Mouse (Mus musculus) frontal cortex, postnatal 14 days (tissue): ENCODE measurements around the gene Kmt5c.

Experiments used
- DNase-seq, 2 experiments: peaks; one replicate each; pipeline ENCODE4 v3.0.0; 2022; ENCODE audit warnings: low spot score in 2 of 2

Kmt5c gene

DNA sequence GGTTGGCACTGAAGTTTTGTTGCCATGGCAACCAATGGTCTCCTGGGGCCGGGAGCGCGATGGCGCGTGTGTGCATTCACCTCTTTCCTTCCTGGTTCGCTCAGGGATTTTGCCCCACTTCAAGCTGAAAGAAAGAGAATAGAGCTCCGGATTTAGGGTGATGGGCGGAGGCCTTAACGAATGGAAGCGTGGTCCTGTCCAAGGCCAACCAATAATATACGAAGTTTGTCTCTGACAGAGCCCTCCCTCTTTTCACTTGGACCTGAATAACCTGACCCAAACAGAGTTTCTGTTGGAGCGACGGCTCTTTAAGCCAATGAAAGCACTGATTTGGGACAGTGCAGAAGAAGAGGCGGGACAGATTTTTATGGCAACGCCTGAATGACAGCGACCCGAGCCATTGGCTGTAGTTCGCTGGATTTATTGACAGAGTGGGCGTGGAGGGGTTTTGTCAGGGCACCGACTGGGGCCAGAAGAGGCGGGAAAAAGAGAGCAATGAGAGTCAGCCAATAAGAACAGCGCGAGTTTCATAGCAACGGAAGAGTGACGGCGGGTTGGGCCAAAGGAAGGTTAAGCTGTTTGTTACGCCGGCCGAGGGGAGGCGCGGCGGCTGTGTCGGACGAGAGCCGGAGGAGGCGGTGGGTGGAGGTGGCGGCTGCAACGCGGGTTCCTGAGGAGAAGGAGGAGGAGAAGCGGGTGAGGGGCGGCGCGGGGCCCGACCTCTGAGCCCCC, at the start of gene Kmt5c:
Kmt5c (plus strand) TSS at position 572 of the 732 bp plus-strand sequence.
- peak; percentile 97 to 99 for DNase-seq

DNA sequence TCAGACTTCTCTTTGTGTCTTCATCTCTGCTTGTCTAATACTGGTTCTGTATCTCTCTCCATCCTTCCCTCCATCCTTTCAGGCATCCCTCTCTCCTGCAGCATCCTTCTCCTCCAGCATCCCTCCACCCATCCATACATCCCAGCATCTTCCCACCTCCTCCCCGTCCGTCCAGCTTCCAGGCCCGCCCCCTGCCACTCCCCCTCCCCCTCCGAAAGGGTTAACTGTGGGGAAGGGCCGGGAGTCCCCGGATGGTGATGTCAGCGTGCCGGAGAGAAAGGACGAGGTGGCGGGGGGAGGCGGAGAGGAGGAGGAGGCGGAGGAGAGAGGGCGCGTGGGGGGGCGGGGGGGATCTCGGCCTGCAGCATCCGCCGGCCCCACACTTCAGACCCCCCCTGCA, 49.5 kb upstream of the Kmt5c start, which contains the start of gene Brsk1:
Brsk1 (plus strand) TSS at position 218 of the 400 bp plus-strand sequence.
- peak; percentile 71 to 76 for DNase-seq

DNA sequence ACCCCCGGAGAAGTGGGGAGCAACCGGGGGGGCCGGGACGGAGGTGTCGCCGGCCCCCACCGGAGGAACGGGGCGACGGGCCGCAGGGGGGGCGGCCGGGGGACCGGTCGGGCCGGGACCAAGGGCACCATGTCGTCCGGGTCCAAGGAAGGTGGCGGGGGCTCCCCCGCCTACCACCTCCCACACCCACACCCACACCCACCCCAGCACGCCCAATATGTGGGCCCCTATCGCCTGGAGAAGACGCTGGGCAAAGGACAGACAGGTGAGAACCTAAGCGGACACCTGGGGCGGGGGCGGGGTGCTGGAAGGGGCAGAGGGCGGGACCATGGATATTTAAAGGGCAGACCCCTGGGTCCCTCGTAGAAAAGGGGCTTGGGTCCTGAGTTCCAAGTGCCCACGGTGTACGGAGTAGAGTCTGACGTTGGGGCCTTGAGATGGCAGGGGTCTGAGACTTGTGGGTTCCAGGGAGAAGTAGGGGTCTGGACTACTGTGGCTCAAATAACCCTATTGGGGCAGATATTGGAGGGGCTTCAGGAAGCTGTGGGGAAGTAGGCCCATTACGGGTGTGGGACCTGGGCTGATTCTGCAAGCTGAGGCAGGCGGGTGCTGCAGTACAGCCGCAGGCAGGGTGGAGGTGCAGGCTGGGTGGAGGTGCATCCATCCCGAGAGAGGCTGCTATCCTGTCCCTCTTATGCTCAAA, 48.8 kb upstream of the Kmt5c start:
- peak in 1 of 2 experiments; percentile 27 for DNase-seq

- DNase-seq: no peak
Observed at GRCm38 (mm10) chr7:4693004-4693403, 46.9 kb upstream of the Kmt5c start.

GRCm38 (mm10) chr7:4702334-4702733, 37.6 kb upstream of the Kmt5c start:
- no peak for DNase-seq

DNA sequence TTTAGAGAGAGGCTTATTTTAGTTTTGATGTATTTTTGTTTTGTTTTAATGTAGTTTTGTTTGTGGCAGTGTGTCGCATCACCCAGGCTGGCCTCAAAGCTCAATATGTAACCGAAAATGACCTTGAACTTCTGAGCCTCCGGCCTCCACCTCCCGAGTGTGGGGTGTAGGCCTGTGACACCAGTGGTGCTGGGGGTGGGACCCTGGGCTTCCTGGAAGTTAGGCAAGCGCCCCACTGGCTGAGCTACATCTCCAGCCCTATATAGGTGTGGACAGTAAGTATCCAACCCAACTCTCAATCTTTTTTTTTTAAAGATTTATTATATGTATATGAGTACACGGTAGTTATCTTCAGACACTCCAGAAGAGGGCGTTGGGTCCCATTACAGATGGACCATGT, 36.7 kb upstream of the Kmt5c start:
- no peak for DNase-seq

DNA sequence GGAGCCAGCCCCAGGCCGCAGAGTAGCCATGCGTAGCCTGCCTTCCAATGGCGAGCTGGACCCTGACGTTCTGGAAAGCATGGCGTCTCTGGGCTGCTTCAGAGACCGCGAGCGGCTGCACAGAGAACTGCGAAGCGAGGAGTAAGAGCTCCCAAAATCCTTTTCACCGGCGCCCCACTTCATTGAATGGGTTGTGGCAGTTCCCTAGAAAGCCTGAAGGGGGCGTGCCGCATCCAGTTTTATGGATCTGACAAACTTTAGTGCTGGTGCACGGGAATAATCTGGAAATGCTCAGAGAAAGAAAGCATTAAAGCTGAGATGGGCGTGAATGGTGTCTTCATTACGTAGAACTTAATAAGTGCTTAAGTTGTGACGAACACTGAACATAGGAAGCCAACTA, 34.8 kb upstream of the Kmt5c start:
- DNase-seq: peak in 1 of 2 experiments; percentile 33

GRCm38 (mm10) chr7:4712594-4712993, 27.3 kb upstream of the Kmt5c start:
- no peak for DNase-seq

GRCm38 (mm10) chr7:4716955-4717354, 23.0 kb upstream of the Kmt5c start:
- DNase-seq: no peak

DNA sequence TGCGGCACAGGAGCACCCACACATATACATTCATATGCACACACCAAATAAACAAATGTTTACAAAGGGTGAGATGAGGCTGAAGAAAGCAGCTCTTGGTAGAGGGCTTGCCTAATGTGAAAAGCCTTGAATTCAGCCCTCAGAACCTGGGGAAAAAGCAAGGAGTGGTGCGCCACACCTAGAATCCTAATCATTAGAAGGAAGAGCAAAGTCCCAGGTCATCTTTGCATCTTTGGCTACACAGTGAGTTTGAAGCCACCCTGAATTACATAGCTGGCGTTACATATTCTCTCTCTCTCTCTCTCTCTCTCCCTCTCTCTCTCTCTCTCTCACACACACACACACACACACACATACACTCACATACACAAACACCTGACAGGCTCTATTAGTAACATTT, 20.6 kb upstream of the Kmt5c start:
- no peak for DNase-seq

DNA sequence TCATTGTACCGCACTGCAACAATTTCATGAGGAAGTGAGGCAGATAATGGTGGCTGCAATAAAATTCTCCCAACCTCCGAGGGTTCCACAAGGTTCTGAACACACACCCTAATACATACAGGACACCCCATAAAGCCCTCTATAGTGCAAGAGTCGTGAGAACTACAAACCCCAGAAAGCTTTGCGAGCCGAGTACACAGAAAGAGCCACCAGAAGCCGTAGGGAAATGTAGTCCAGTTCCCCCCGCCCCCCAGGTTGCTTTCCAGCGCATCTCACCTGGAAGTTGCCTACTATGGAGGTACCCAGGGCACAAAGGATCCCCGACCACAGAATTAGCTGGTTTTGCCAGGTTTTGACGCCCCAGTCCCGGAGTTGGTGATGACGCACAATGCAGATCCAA, 16.4 kb upstream of the Kmt5c start:
- DNase-seq: no peak

DNA sequence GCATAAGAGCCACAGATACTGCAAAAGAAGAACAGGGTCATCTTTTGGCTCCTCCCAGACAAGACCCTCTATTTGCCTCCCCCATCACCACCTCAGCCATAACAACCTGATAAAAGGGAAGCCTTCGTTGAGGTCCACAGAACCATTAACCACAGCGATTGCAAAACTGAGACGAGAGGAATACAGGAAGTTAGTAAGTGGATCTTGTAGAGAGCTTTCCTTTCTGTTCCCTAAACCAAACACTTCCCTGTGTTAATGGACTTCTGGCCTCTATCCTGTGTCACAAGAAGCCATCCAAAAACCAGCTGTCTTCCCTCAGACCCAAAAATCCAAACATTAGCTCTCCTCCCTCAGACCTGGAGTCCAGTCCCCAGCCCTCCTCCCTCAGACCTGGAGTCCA, 15.6 kb upstream of the Kmt5c start:
- DNase-seq: no peak

DNA sequence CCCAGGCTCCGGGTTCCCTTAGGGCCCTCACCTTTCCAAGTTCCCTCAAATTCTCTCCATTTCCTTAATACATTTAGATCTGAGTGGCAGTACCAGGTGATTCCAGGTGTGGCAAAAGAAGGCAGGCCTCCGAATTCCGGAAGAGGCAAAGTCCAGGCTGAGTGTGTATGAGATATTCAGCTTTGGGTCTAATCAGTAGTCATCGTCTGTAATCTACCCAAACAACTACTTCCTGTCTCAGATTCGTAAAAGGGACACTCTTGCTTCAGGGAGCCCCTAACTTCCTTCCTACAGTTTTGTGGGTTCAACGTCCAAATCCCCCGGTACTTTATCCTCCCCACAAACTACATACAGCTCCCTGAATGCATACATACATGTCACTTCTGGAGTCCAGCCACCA, 14.7 kb upstream of the Kmt5c start, which contains the start of gene Tmem150b:
Tmem150b (minus strand) TSS at position 81 of the 400 bp plus-strand sequence.
- no peak for DNase-seq

DNA sequence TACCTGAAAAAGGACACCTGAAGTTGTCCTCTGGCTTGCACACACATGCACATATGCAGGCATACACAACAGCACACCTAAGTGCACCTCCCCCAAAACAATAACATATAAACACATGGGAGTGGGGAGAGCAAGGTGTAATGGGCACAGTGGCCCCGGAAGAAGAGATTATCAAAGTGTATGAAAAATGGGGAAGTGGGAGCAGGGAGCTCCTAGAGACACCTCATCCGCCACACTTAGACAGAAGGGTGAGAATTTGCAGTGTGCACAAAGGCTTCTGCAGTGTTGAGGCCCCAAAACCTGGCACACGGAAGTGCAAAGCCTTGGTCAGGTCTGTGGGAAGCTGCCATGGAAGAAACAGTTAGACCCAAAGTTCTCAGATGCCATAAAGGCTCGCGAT, 8.8 kb upstream of the Kmt5c start:
- DNase-seq: no peak

DNA sequence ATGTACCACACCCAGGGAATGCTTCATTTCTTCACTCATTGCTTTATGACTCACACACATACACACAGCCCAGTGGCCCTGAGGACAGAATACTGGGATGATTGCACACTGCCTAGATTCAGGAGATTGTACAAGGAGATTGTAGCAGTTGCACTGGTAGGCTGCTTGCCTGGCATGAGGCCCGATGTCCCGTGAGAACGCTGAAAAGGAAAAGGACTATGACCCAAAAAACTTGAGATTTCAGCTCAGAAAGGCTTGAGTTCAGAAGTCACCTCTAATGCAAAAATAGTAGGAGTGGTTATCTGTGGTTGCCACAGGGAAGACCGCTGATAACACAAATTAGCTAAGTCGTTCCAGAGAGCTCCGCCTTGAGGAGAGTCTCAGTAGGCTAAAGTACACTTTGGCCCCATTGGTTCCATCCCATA, 6.9 kb upstream of the Kmt5c start:
- no peak for DNase-seq

DNA sequence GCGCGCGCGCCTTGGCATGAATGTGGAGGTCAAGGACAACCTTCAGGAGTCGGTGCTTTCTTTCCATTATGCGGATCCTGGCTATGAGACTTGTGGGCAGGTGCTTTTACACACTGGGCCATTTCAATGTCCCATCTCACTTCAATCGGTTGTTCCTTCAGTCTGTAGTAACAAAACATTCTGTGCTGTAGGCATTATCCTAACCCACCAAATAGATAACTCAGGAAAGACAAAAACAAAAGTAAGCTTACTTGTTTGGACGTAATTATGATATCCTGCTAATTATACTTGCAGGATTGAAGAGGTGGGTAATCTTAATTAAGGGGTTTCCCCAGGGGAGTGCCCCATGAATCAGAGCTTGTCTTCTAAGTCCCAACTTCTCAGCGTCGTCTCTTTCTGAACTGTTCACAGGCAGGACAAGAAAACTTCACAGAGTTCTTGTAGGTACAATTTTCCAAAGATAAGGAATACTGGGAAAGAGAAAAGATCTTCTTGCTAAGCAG, 823 bp upstream of the Kmt5c start:
- DNase-seq: no peak

- no peak for DNase-seq
Observed at GRCm38 (mm10) chr7:4740309-4740727, 403 bp downstream of the Kmt5c start.

DNA sequence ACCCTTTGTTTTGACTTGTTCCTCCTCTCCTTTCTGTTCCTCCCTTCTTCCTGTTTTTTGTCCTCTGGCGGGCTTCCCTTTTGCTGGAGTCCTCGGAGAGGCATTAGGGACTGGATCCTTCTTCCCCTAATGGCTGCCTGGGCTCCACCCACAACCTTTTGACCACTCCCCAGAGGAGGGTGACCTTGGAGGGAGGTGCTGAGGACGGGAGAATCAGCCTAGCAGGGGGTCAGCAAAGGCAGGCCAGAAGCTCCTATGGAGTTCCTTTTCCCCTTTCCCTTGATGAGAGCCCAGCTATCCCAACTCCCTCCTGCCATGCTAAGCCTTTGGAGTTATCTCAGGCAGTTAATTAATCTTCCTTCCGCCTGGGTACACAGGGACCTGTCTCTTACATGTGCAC, 1.2 kb downstream of the Kmt5c start:
- peak in 1 of 2 experiments; percentile 23 for DNase-seq

DNA sequence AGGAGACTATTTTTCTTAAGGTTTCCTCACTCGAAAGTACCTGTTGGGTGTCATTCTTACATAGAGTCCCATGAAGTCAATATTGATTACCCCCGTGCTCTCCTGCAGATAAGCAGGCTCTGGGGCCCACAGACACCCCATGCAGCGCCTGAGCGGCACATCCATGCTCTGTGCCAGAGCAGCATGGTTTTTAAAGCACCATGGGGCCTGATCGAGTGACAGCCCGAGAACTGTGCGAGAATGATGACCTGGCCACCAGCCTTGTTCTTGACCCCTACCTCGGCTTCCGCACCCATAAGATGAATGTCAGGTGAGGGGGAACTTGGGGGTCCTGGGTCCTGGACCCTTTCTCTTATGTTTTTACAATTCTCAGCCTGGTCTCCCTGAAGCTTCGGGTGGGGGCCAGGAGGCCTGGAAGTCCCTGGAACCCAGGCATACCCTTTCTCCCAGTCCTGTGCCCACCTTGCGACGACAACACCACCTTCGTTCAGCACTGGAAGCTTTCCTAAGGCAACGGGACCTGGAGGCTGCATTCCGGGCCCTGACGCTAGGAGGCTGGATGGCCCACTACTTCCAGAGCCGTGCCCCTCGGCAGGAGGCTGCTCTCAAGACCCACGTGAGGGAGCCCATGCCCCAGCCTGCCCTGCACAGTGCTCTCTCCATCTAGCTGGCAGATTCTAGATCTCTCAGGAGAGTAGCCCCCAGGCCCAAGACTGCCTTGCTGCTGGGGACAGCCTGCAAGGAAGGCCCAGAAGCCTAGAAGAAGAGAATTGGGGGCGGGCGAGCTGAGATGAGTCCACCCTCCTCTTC, 2.0 kb downstream of the Kmt5c start:
- no peak for DNase-seq

DNA sequence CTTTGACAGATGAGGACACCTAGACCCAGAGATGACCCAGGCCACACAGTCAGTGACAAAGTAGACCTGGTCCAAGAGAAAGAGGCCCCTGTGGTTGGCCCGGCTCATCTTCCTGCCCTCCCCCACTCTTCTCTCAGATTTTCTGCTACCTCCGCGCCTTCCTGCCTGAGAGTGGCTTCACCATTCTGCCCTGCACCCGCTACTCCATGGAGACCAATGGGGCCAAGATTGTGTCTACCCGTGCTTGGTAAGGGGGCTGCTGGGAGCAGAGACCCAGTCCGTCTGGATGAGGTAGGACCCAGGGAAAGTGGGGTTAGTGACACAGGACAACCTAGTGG, 2.5 kb downstream of the Kmt5c start:
- no peak for DNase-seq

DNA sequence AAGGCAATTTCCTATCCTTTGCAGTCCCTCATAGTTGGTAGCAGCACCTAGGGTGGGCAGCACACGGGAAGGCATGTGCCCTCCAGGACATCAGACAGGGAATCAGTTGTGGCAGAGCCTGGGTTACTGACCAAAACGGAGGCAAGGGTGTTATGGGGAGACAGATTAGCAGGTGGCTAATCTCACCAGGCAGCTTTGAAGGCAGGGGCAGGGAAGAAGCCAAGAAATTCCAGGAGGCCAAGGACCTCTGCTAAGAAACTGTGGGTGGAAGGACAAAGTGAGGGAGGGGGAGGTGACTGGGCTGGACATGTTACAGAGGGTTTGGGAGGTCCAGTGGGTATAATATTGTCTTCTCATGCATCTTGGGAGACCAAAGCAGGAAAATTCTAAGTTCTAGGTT, 3.4 kb downstream of the Kmt5c start:
- no peak for DNase-seq

- no peak for DNase-seq
Observed at GRCm38 (mm10) chr7:4744886-4745285, 5.0 kb downstream of the Kmt5c start.
